Comparison of ENCODE assay signal across 17 mouse cellular contexts in genomic region chr5:32071314-32071713, GRCm38 (mm10).
DNase-seq lines count a peak whose midpoint lies in the region; ATAC-seq and TF ChIP-seq lines count a peak whose summit lies in the region.
"Had no signal": no experiment of that assay in that cellular context is flagged by ENCODE, and none has a peak within 500 bp of the region (broad histone marks: within the 10 kb centered on the region; RNA-seq: fewer than 3 reads in every experiment).

No protein-coding gene starts in this region.

- H3K4me2 ChIP-seq in forebrain, postnatal 0 days (ENCODE audit: low read depth) = no peak overlapping the region
- H3K4me2 ChIP-seq in forebrain, embryonic 11.5 days (ENCODE audit: low read depth, low read length, severe bottlenecking) = no peak overlapping the region
- no peak overlapping the region for H3K4me2 ChIP-seq in kidney, postnatal 0 days (ENCODE audit: low read length)
- no peak overlapping the region for H3K4me2 ChIP-seq in limb, embryonic 13.5 days (replicated peaks)
- H3K4me2 ChIP-seq: heart, embryonic 12.5 days; hindbrain, embryonic 13.5 days had no signal

- H3K79me2 ChIP-seq in C2C12 (ENCODE audit: control insufficient read depth, insufficient read depth) = no peaks in the 10 kb centered on the region

- H3K27me3 ChIP-seq in forebrain, postnatal 0 days (ENCODE audit: insufficient read depth, low read length) = no peaks in the 10 kb centered on the region
- H3K27me3 ChIP-seq in forebrain, embryonic 11.5 days (ENCODE audit: control insufficient read depth, insufficient read depth, low read length) = no peaks in the 10 kb centered on the region
- no peaks in the 10 kb centered on the region for H3K27me3 ChIP-seq in kidney, postnatal 0 days (ENCODE audit: insufficient read depth, low read length)
- H3K27me3 ChIP-seq in kidney, adult 2 months (replicated peaks; ENCODE audit: control insufficient read depth, insufficient read depth, low read length) = no peaks in the 10 kb centered on the region
- no peaks in the 10 kb centered on the region for H3K27me3 ChIP-seq in C2C12 (ENCODE audit: control insufficient read depth, insufficient read depth, insufficient read length)
- no peaks in the 10 kb centered on the region for H3K27me3 ChIP-seq in limb, embryonic 13.5 days
- H3K27me3 ChIP-seq: heart, embryonic 12.5 days; hindbrain, embryonic 13.5 days had no signal

- no peak overlapping the region for H3K4me3 ChIP-seq in forebrain, postnatal 0 days (ENCODE audit: low read depth, low read length)
- no peak overlapping the region for H3K4me3 ChIP-seq in forebrain, embryonic 11.5 days (ENCODE audit: low read depth, low read length)
- no peak overlapping the region for H3K4me3 ChIP-seq in kidney, postnatal 0 days (replicated peaks; ENCODE audit: low read depth, low read length)
- no peak overlapping the region for H3K4me3 ChIP-seq in kidney, adult 2 months (ENCODE audit: insufficient read depth, low read depth, low read length)
- H3K4me3 ChIP-seq in C2C12 (ENCODE audit: insufficient read depth, poor library complexity, severe bottlenecking) = no peak overlapping the region
- no peak overlapping the region for H3K4me3 ChIP-seq in limb, embryonic 13.5 days
- H3K4me3 ChIP-seq: heart, embryonic 12.5 days; hindbrain, embryonic 13.5 days had no signal

- no peaks in the 10 kb centered on the region for H3K9me3 ChIP-seq in forebrain, postnatal 0 days (ENCODE audit: low read length)
- no peaks in the 10 kb centered on the region for H3K9me3 ChIP-seq in forebrain, embryonic 11.5 days (ENCODE audit: control insufficient read depth, low read length)
- H3K9me3 ChIP-seq in kidney, postnatal 0 days (replicated peaks; ENCODE audit: low read length) = no peaks in the 10 kb centered on the region
- H3K9me3 ChIP-seq in limb, embryonic 13.5 days = no peaks in the 10 kb centered on the region
- H3K9me3 ChIP-seq: heart, embryonic 12.5 days; hindbrain, embryonic 13.5 days had no signal

- ATAC-seq in forebrain, postnatal 0 days = no peak
- no peak for ATAC-seq in forebrain, embryonic 11.5 days (replicated peaks; ENCODE audit: low FRiP score)
- ATAC-seq in kidney, postnatal 0 days (replicated peaks; ENCODE audit: low FRiP score, low read depth) = no peak
- ATAC-seq in limb, embryonic 13.5 days (ENCODE audit: low FRiP score, low read depth) = no peak; the same call in 1 of the 2 replicates
- ATAC-seq: activated CD4-positive, CD25-positive, alpha-beta regulatory T cell, adult 4 months; forebrain, embryonic 14.5 days had no signal

- DNase-seq in forebrain, postnatal 0 days = no peak
- DNase-seq in forebrain, embryonic 11.5 days (ENCODE audit: low spot score) = no peak
- no peak for DNase-seq in kidney, postnatal 0 days (ENCODE audit: low spot score)
- no peak for DNase-seq in kidney, adult 2 months
- DNase-seq in yolk sac, embryonic 10.5 days (ENCODE audit: low spot score) = no peak
- no peak for DNase-seq in thymus, adult 18-20 months
- DNase-seq: gastrocnemius, postnatal 14 days; kidney, adult 8-10 months; lung, postnatal 10 days; thymus, postnatal 25 days had no signal

- no peaks in the 10 kb centered on the region for H3K4me1 ChIP-seq in forebrain, postnatal 0 days (ENCODE audit: insufficient read depth)
- H3K4me1 ChIP-seq in forebrain, embryonic 11.5 days (replicated peaks; ENCODE audit: control insufficient read depth, insufficient read depth, low read length) = no peaks in the 10 kb centered on the region
- no peaks in the 10 kb centered on the region for H3K4me1 ChIP-seq in kidney, postnatal 0 days (replicated peaks; ENCODE audit: insufficient read depth, low read length)
- H3K4me1 ChIP-seq in kidney, adult 2 months (ENCODE audit: control insufficient read depth, insufficient read depth, low read length) = no peaks in the 10 kb centered on the region
- H3K4me1 ChIP-seq in limb, embryonic 13.5 days = peaks cover 15% of the 10 kb centered on the region
- H3K4me1 ChIP-seq: hindbrain, embryonic 13.5 days had no signal

- no peak for TF ChIP-seq POLR2A in kidney, adult 2 months (IDR thresholded peaks at IDR 0.05; ENCODE audit: low read depth, low read length)

- H3K79me3 ChIP-seq in C2C12 (ENCODE audit: low read depth) = no peaks in the 10 kb centered on the region

- peak; percentile 33; the same call in 1 of the 2 replicates for TF ChIP-seq CTCF in forebrain, postnatal 0 days (IDR thresholded peaks at IDR 0.05; ENCODE audit: low read depth)
- TF ChIP-seq CTCF in kidney, postnatal 0 days (IDR thresholded peaks at IDR 0.05; ENCODE audit: low read depth) = peak; percentile 7; the same call in 1 of the 2 replicates
- TF ChIP-seq CTCF in kidney, adult 2 months (conservative IDR thresholded peaks at IDR 0.05; ENCODE audit: insufficient read depth, insufficient read length, low read depth, low read length) = no peak
- no peak for TF ChIP-seq CTCF in C2C12 (IDR thresholded peaks at IDR 0.05; ENCODE audit: control insufficient read depth, insufficient read depth, insufficient read length)

- 90% methylated on average over 4 of the region's 4 CpGs for WGBS in forebrain, postnatal 0 days
- 88% methylated on average over 4 of the region's 4 CpGs for WGBS in forebrain, embryonic 11.5 days
- 48% methylated on average over 4 of the region's 4 CpGs for WGBS in kidney, postnatal 0 days
- WGBS in kidney, adult 2 months = 83% methylated on average over 4 of the region's 4 CpGs
- 20% methylated on average over 4 of the region's 4 CpGs for WGBS in limb, embryonic 13.5 days

- no peaks in the 10 kb centered on the region for H3K36me3 ChIP-seq in forebrain, postnatal 0 days (ENCODE audit: insufficient read depth)
- no peaks in the 10 kb centered on the region for H3K36me3 ChIP-seq in forebrain, embryonic 11.5 days (ENCODE audit: control insufficient read depth, insufficient read depth, low read length)
- no peaks in the 10 kb centered on the region for H3K36me3 ChIP-seq in kidney, postnatal 0 days (ENCODE audit: insufficient read depth, low read length)
- no peaks in the 10 kb centered on the region for H3K36me3 ChIP-seq in kidney, adult 2 months (ENCODE audit: control insufficient read depth, insufficient read depth, low read length)
- H3K36me3 ChIP-seq in C2C12 (ENCODE audit: control insufficient read depth, insufficient read depth) = no peaks in the 10 kb centered on the region
- H3K36me3 ChIP-seq in limb, embryonic 13.5 days = no peaks in the 10 kb centered on the region
- H3K36me3 ChIP-seq: heart, embryonic 12.5 days; hindbrain, embryonic 13.5 days had no signal

- H3ac ChIP-seq in C2C12 (ENCODE audit: control insufficient read depth, insufficient read length, low read depth) = peak overlapping the region; percentile 12

- H3K27ac ChIP-seq in forebrain, postnatal 0 days (ENCODE audit: low read depth, low read length) = no peak overlapping the region
- H3K27ac ChIP-seq in forebrain, embryonic 11.5 days (ENCODE audit: low read depth, low read length) = no peak overlapping the region
- no peak overlapping the region for H3K27ac ChIP-seq in kidney, postnatal 0 days
- H3K27ac ChIP-seq in kidney, adult 2 months (ENCODE audit: insufficient read depth, low read depth, low read length) = no peak overlapping the region
- peak overlapping the region; percentile 16; the same call in 1 of the 2 replicates for H3K27ac ChIP-seq in limb, embryonic 13.5 days
- H3K27ac ChIP-seq: hindbrain, embryonic 13.5 days; liver, embryonic 14.5 days had no signal

- no peak overlapping the region for H3K9ac ChIP-seq in forebrain, postnatal 0 days
- no peak overlapping the region for H3K9ac ChIP-seq in forebrain, embryonic 11.5 days (ENCODE audit: low read length)
- no peak overlapping the region for H3K9ac ChIP-seq in kidney, postnatal 0 days (ENCODE audit: low read depth, low read length)
- H3K9ac ChIP-seq in limb, embryonic 13.5 days = no peak overlapping the region
- H3K9ac ChIP-seq: heart, embryonic 12.5 days; hindbrain, embryonic 13.5 days; liver, embryonic 14.5 days had no signal

TF ChIP-seq in C2C12, 6 proteins besides CTCF, POLR2A, EP300 and RAD21:
- no peak for TF ChIP-seq CEBPB (IDR thresholded peaks at IDR 0.05; ENCODE audit: low read depth)
- no peak for TF ChIP-seq MYOD1 (IDR thresholded peaks at IDR 0.05; ENCODE audit: control insufficient read depth, insufficient read length, low read depth)
- no peak for TF ChIP-seq MYOG (IDR thresholded peaks at IDR 0.05; ENCODE audit: control insufficient read depth, extremely low read depth, insufficient read length)
- no peak for TF ChIP-seq MAX (IDR thresholded peaks at IDR 0.05)
- TF ChIP-seq USF1 (IDR thresholded peaks at IDR 0.05; ENCODE audit: low read depth) = no peak
- no peak for TF ChIP-seq FOSL1 (IDR thresholded peaks at IDR 0.05; ENCODE audit: insufficient read depth, low read length, poor library complexity, severe bottlenecking)

Comparison
In these comparisons a context has a peak if more than half of its experiments do, and no peak if none do; other contexts are left out.
1. CTCF ChIP-seq: peak in forebrain, postnatal 0 days (single experiment) and kidney, postnatal 0 days (single experiment); none in kidney, adult 2 months (single experiment) and C2C12 (single experiment).